Mouse (Mus musculus): ENCODE data around the gene Wdr34. TPM values are rescaled to one million over a fixed set of nuclear protein-coding genes. Genes with fewer than 3 reads are reported as not detected.

Gene Wdr34
- polyA plus RNA-seq, 1 experiment from 2014 or later, result 33.9 TPM

GRCm38 (mm10) chr2:30032244-30032846 is 16.3 kb downstream of the Wdr34 start:
- no peak overlapping the region for H3K27ac ChIP-seq (ENCODE audit: low read depth, low read length)

DNA sequence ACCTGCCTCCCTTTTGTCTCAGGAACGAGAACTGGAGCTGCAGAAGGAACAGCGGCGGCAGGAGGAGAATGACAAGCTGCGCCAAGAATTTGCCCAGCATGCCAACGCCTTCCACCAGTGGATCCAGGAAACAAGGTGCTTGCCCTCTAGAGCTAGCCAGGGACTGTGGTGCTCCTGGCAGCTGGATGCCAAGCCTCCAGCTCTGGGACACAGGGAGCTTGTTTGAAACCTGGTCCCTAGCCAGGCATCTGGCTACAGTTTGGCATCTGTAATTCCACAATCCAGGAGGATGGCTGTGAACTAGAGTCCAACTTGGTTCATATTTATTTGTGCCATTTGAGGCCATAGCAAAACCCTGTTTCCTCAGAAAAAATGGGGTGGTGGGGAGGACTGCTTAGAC is 21.7 kb downstream of the Wdr34 start:
- H3K9ac ChIP-seq (ENCODE audit: low read depth, low read length), result no peak overlapping the region

More at GRCm38 (mm10) chr2:30032244-30032846, 16.3 kb downstream of the Wdr34 start:
- Histone ChIP-seq H3K4me3 (ENCODE audit: low read depth, low read length) (no peak overlapping the region), H3K9ac (ENCODE audit: low read depth, low read length) (no peak overlapping the region), H3K4me1 (replicated peaks; ENCODE audit: control insufficient read depth, insufficient read depth, low read length) (no peaks in the 10 kb centered on the region), H3K36me3 (ENCODE audit: control insufficient read depth, insufficient read depth, low read length) (peaks cover 21% of the 10 kb centered on the region), H3K4me2 (replicated peaks; ENCODE audit: low read depth, low read length) (no peak overlapping the region), H3K9me3 (ENCODE audit: control insufficient read depth, low read length) (no peaks in the 10 kb centered on the region), H3K27me3 (ENCODE audit: control insufficient read depth, insufficient read depth, low read length) (no peaks in the 10 kb centered on the region)
- 56% methylated on average over 11 of the region's 11 CpGs for WGBS
- ATAC-seq (ENCODE audit: low FRiP score) (no peak), DNase-seq (ENCODE audit: low spot score) (no peak)

GRCm38 (mm10) chr2:30025454-30025853 is 23.2 kb downstream of the Wdr34 start:
- Histone ChIP-seq H3K4me2 (replicated peaks; ENCODE audit: low read depth, low read length) (no peak overlapping the region), H3K4me3 (ENCODE audit: low read depth, low read length) (no peak overlapping the region), H3K27me3 (ENCODE audit: control insufficient read depth, insufficient read depth, low read length) (no peaks in the 10 kb centered on the region), H3K4me1 (replicated peaks; ENCODE audit: control insufficient read depth, insufficient read depth, low read length) (no peaks in the 10 kb centered on the region), H3K36me3 (ENCODE audit: control insufficient read depth, insufficient read depth, low read length) (peaks cover 60% of the 10 kb centered on the region), H3K9ac (ENCODE audit: low read depth, low read length) (no peak overlapping the region), H3K9me3 (ENCODE audit: control insufficient read depth, low read length) (no peaks in the 10 kb centered on the region), H3K27ac (ENCODE audit: low read depth, low read length) (no peak overlapping the region)
- DNase-seq (ENCODE audit: low spot score) (no peak), ATAC-seq (ENCODE audit: low FRiP score) (no peak)
- WGBS, result 96% methylated on average over 4 of the region's 4 CpGs

More for the DNA sequence above, 21.7 kb downstream of the Wdr34 start:
- Histone ChIP-seq H3K36me3 (ENCODE audit: control insufficient read depth, insufficient read depth, low read length) (peaks cover 54% of the 10 kb centered on the region), H3K9me3 (ENCODE audit: control insufficient read depth, low read length) (no peaks in the 10 kb centered on the region), H3K4me3 (ENCODE audit: low read depth, low read length) (no peak overlapping the region), H3K27me3 (ENCODE audit: control insufficient read depth, insufficient read depth, low read length) (no peaks in the 10 kb centered on the region), H3K4me2 (replicated peaks; ENCODE audit: low read depth, low read length) (no peak overlapping the region), H3K4me1 (replicated peaks; ENCODE audit: control insufficient read depth, insufficient read depth, low read length) (no peaks in the 10 kb centered on the region), H3K27ac (ENCODE audit: low read depth, low read length) (no peak overlapping the region)
- DNase-seq (ENCODE audit: low spot score) (no peak), ATAC-seq (ENCODE audit: low FRiP score) (no peak)
- 95% methylated on average over 5 of the region's 5 CpGs for WGBS

DNA sequence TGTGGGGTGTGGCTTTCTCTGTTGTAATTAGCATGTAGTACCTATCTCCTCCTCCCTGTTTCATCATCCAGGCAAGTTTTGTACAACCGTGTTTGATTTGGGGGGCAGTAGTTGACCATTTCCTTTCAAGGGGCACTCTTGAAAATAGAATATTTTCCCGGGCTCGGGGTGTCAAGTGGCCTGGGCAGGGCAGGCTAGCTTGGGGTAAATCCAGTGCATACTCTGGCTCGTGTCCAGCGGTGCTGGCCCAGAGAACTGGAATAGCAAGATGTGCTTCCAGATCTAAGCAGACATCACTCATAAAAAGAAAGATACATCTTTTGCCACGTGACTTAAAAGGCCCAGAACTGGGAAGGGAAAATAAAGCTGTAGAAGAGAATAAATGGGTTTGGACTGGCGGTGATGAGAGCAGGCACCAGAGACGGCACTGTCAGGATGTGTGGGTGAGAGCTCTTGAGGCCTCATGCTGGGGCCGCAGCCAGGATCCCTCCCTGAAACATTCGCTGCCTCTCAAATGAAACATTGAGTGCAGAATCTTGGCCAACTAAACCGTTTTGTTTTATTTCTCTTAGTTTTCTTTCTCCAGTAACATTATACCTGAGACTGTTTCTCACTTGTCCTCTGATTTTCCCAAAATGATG is 34.2 kb downstream of the Wdr34 start:
- no peaks in the 10 kb centered on the region for H3K9me3 ChIP-seq (ENCODE audit: control insufficient read depth, low read length)
- ATAC-seq (ENCODE audit: low FRiP score) (no peak), DNase-seq (ENCODE audit: low spot score) (no peak)
- peaks cover 40% of the 10 kb centered on the region for H3K36me3 ChIP-seq (ENCODE audit: control insufficient read depth, insufficient read depth, low read length)
- no peaks in the 10 kb centered on the region for H3K4me1 ChIP-seq (replicated peaks; ENCODE audit: control insufficient read depth, insufficient read depth, low read length)
- H3K4me3 ChIP-seq (ENCODE audit: low read depth, low read length), result no peak overlapping the region
- no peaks in the 10 kb centered on the region for H3K27me3 ChIP-seq (ENCODE audit: control insufficient read depth, insufficient read depth, low read length)
- H3K4me2 ChIP-seq (replicated peaks; ENCODE audit: low read depth, low read length), result no peak overlapping the region
- WGBS, result 93% methylated on average over 11 of the region's 11 CpGs
- H3K27ac ChIP-seq (ENCODE audit: low read depth, low read length), result no peak overlapping the region
- H3K9ac ChIP-seq (ENCODE audit: low read depth, low read length), result no peak overlapping the region

GRCm38 (mm10) chr2:30010840-30011281 is 37.8 kb downstream of the Wdr34 start:
- DNase-seq (ENCODE audit: low spot score) (no peak), ATAC-seq (ENCODE audit: low FRiP score) (no peak)
- Histone ChIP-seq H3K4me2 (replicated peaks; ENCODE audit: low read depth, low read length) (no peak overlapping the region), H3K4me1 (replicated peaks; ENCODE audit: control insufficient read depth, insufficient read depth, low read length) (no peaks in the 10 kb centered on the region), H3K9ac (ENCODE audit: low read depth, low read length) (no peak overlapping the region), H3K4me3 (ENCODE audit: low read depth, low read length) (no peak overlapping the region), H3K36me3 (ENCODE audit: control insufficient read depth, insufficient read depth, low read length) (peaks cover 41% of the 10 kb centered on the region), H3K9me3 (ENCODE audit: control insufficient read depth, low read length) (no peaks in the 10 kb centered on the region), H3K27me3 (ENCODE audit: control insufficient read depth, insufficient read depth, low read length) (no peaks in the 10 kb centered on the region), H3K27ac (ENCODE audit: low read depth, low read length) (no peak overlapping the region)
- 95% methylated on average over 8 of the region's 8 CpGs for WGBS

GRCm38 (mm10) chr2:30009101-30009500 is 39.6 kb downstream of the Wdr34 start:
- WGBS, result 69% methylated on average over 1 of the region's 1 CpGs
- no peak for DNase-seq (ENCODE audit: low spot score)
- H3K4me2 ChIP-seq (replicated peaks; ENCODE audit: low read depth, low read length), result no peak overlapping the region
- no peak for ATAC-seq (ENCODE audit: low FRiP score)
- H3K4me1 ChIP-seq (replicated peaks; ENCODE audit: control insufficient read depth, insufficient read depth, low read length), result no peaks in the 10 kb centered on the region
- peaks cover 38% of the 10 kb centered on the region for H3K36me3 ChIP-seq (ENCODE audit: control insufficient read depth, insufficient read depth, low read length)
- H3K27ac ChIP-seq (ENCODE audit: low read depth, low read length), result no peak overlapping the region
- no peak overlapping the region for H3K9ac ChIP-seq (ENCODE audit: low read depth, low read length)
- no peaks in the 10 kb centered on the region for H3K27me3 ChIP-seq (ENCODE audit: control insufficient read depth, insufficient read depth, low read length)
- no peaks in the 10 kb centered on the region for H3K9me3 ChIP-seq (ENCODE audit: control insufficient read depth, low read length)
- H3K4me3 ChIP-seq (ENCODE audit: low read depth, low read length), result no peak overlapping the region

DNA sequence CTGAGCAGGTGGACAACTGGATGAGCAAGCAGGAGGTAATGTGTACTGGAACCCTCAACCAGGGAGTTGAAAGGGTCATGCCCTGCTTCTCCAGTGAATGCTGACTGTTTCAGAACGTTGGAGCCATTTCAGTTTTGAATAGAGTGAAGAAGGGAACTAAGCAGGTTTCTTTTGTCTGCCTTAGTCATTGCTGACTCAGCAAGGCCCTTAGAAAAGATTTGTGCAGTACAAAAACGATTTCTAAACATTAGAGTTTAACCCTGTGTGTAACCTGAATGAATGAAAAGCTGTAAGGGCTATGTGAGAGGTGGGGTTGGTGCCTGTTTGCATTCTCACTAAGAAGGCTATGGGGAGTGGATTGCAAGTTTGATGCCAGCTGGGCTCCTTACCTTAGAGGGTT is 56.7 kb downstream of the Wdr34 start:
- Histone ChIP-seq H3K27me3 (ENCODE audit: control insufficient read depth, insufficient read depth, low read length) (no peaks in the 10 kb centered on the region), H3K4me2 (replicated peaks; ENCODE audit: low read depth, low read length) (no peak overlapping the region), H3K36me3 (ENCODE audit: control insufficient read depth, insufficient read depth, low read length) (peaks cover 36% of the 10 kb centered on the region), H3K4me1 (replicated peaks; ENCODE audit: control insufficient read depth, insufficient read depth, low read length) (no peaks in the 10 kb centered on the region), H3K4me3 (ENCODE audit: low read depth, low read length) (no peak overlapping the region), H3K9ac (ENCODE audit: low read depth, low read length) (no peak overlapping the region), H3K9me3 (ENCODE audit: control insufficient read depth, low read length) (no peaks in the 10 kb centered on the region), H3K27ac (ENCODE audit: low read depth, low read length) (no peak overlapping the region)
- WGBS, result 62% methylated on average over 2 of the region's 2 CpGs
- ATAC-seq (ENCODE audit: low FRiP score) (no peak), DNase-seq (ENCODE audit: low spot score) (no peak)
